Mouse (Mus musculus) adrenal gland, postnatal 10 days (tissue): ENCODE data around the gene Pot1a. TPM values are rescaled to one million over a fixed set of nuclear protein-coding genes. Genes with fewer than 3 reads are reported as not detected.
A peak's percentile ranks its signal among the peaks of the same experiment; 100 is the strongest.

Experiments used
- DNase-seq: peaks from one replicate; pipeline ENCODE4 v3.0.0; 2021; ENCODE audit warnings: mixed read lengths
- long read RNA-seq, 2 experiments: library from polyadenylated mRNA; stranded (forward); transcript quantifications; one replicate each; pipeline ENCODE4 v2.0.0; 2021
- total RNA-seq, 2 experiments: library from RNA; stranded (reverse); gene quantifications; 2 replicates each; pipeline ENCODE4 v1.2.3; 2021

Pot1a gene
- 10 to 100 TPM; 13.4 to 18.3 TPM for total RNA-seq
- long read RNA-seq, experiment 1, partial matches to known transcripts: 1 of 3 reads
- long read RNA-seq, experiment 1, other reads (novel, unspliced or antisense): 1 of 3 reads
- long read RNA-seq, experiment 2, partial matches to known transcripts: 0 of 4 reads
- long read RNA-seq, experiment 2, other reads (novel, unspliced or antisense): 2 of 4 reads

DNA sequence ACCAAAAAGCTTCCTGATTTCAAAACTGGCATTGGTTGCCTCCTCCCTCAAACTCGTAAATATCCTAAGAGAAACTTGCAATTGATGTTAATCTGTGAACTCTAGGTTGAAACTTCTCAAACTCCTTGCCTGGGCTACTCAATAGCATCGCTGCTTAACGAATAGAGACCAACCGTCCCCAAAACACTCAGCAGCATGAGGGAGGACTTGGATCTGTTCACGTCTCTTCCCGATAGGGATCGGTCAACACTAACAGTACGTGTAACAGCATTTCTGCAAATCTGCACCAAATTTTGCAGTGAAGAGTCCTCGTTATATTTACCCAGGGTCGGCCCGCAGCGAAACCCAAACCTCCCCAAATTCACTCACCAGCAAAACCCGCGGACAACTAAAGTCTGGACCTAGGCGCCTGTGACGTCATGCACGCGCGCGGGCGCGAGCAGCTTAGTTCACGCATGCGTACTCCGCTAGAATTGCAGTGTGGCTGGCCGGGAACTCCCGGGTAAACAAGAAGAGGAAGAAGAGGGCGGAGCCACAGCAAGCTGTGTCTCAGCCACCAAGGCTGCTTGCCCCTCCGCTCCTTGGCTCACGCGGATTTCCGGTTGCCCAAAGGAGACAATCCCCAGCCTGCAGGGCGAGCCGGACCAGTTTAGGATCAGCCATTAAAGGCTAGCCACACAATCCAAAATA lies at the start of gene Pot1a:
TSS of gene Pot1a (minus strand) at position 441 of the 690 bp plus-strand sequence.
- DNase-seq: peak; percentile 96

GRCm38 (mm10) chr6:25836261-25836660 lies 27.2 kb upstream of the Pot1a start:
- peak; percentile 5 for DNase-seq

DNA sequence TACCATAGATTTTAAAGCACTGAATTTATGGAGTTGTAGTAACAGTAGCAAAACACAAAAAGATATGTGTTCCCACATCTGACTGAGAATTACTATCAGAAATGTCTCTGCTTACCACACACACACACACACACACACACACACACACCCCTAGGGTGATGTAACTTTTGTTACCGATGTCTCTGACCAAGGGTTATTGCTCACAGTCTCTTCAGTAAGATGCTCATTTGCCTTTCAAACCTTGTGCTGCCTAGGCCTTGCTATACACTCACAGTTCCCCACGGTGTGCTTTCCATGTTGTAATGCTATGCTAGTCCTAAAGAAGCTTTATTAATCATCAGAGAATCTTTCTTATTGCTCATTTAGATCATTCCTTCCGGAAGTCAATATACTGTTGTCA lies 3.0 kb downstream of the Pot1a start:
- no peak for DNase-seq

DNA sequence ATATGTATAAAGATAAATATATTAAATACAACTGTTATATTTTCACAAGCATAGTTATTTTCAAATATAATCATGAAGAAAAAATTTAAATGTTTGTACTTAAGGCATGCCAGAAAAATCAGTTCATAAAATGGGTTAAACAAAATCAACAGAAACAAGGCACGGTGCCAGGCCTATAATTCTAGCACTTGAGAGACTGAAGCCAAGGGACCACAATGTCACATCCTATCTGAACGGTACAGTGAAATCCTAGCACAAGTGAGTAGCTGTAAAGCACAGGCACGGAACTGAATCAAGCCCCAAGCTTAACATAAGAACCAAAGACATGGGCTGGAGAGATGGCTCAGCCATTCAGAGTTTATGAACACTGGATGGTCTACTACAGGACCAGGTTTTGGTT lies 6.8 kb downstream of the Pot1a start:
- no peak for DNase-seq

DNA sequence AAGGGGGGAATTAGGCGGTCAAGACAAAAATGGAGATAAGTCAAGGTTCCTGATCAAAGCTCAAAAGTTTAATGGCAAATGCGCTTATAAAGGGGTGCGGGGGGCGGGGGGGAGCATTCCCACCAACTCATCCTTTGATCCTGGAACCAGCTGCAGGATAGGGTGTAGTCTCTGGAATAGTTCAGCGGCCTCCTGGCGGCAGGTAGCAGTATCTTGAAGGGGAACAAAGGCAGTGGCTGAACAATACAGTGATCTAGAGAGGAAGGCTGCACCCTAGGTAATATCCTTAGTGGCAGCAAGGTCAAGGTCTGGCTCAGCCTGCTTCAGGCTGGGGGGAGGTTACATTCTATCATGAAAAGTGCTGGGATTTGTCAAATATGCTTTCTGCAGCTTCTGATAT lies 7.8 kb downstream of the Pot1a start:
- no peak for DNase-seq

DNA sequence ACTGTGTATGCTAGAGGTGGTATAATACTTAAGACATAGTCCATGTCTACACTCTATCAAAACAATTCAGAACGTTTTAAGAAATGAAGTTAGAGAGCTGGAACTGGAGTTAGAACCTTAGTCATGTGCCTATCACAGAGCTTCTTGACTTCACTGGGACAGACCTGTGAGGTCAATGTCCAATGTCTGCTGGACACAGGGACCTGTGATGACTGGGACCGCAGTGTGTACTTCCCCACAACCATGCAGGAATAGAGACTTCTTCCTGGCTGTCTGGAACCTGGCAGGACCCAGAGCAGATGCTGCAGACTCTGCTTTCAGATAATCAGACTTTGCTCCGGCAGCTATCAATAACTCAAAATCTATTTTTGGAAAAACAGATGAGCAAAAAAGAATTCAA lies 40.8 kb downstream of the Pot1a start:
- no peak for DNase-seq

GRCm38 (mm10) chr6:25767552-25767951 lies 41.5 kb downstream of the Pot1a start:
- DNase-seq: no peak

DNA sequence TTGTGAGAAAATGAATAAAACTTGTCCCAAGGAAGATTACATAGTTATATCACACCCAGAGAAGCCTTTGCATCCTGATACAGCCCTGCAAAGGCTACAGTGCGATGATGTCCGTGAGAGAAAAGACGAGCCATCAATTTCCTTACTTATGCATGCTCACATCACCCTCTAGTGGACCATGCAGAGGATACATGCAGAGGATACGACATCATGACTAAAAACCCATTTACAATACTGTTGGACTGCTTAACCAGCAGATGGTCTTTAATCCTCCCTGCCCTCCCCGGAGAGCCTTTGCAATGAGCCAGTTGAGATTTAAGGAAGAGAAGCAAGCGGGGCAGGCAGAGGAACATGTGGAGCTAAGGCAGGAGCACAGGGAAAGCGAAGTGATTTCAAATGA lies 42.0 kb downstream of the Pot1a start:
- DNase-seq: peak; percentile 13

DNA sequence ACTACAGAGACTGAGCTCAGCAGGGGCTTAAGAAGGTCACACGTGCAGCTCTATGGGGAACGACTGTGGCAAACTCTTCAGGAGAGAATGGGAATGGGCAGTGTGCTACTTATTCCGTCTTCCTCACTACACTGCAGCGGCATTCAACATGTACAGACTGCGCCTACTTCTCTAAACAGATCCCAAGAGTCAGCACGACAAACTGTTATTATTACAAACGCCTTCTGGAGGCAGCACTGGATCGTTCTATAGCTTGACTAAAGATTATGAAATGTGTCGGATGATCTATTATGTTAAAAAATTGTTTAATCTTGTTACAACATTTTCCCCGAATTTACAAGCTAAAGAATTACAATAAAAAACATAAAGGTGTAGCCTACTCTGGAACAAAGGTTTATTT lies 42.8 kb downstream of the Pot1a start:
- no peak for DNase-seq

GRCm38 (mm10) chr6:25752651-25753050 lies 56.4 kb downstream of the Pot1a start:
- no peak for DNase-seq

DNA sequence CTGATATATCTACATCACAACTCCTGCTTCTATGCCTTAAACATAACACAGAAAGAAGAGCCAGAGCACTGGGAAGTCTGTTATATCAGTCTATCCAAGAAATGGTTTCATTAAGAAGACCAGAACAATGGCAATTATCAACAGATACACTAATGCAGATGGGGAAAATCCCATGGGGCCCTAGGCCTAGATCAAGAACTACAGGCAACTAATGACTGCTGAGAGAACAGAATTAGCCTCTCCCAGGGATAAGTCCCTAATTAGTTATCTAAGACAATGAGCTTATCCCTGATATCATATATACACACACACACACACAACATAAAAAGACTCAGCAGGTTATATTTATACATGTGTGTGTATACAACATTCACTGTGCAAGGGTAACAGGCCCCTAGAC lies 72.5 kb downstream of the Pot1a start:
- no peak for DNase-seq

GRCm38 (mm10) chr6:25726560-25726959 lies 82.5 kb downstream of the Pot1a start:
- DNase-seq: no peak

GRCm38 (mm10) chr6:25710601-25711000 lies 98.4 kb downstream of the Pot1a start:
- no peak for DNase-seq

- DNase-seq: peak; percentile 57
Measured at GRCm38 (mm10) chr6:25709250-25709895, 99.7 kb downstream of the Pot1a start.

GRCm38 (mm10) chr6:25699956-25700355 lies 109.1 kb downstream of the Pot1a start:
- no peak for DNase-seq

Other genes with a start within 250 kb of the Pot1a start
- gene Gpr37, start 118.5 kb downstream of the Pot1a start, total RNA-seq: under 1 TPM; 0.30 to 0.91 TPM